Mouse (Mus musculus) limb, embryonic 14.5 days (tissue): Measurements from ENCODE around the gene 1700061G19Rik. TPM values are rescaled to one million over a fixed set of nuclear protein-coding genes. Genes with fewer than 3 reads are reported as not detected.

Source experiments
- ATAC-seq: fragments of 200-750 bp; cut with Nextera tagmentation; 2 replicates; pipeline ENCODE4 v1.8.0; 2017; ENCODE audit warnings: low read depth, moderate number of reproducible peaks, moderate TSS enrichment; ENCODE audit not compliant: low FRiP score
- DNase-seq: peaks from one replicate; pipeline ENCODE4 v3.0.0-alpha.2; 2015; ENCODE audit warnings: low spot score
- H3K27ac ChIP-seq: fragments of 300-500 bp; sonication (generic); replicated peaks from 2 replicates; pipeline ENCODE4 v1.5.1; 2014; ENCODE audit warnings: low read depth, mild to moderate bottlenecking, low read length, moderate library complexity, mixed read lengths
- H3K27me3 ChIP-seq: fragments of 300-500 bp; sonication (generic); 2 replicates; pipeline ENCODE4 v1.6.1; 2014; ENCODE audit warnings: low read length, mixed read lengths; ENCODE audit not compliant: control insufficient read depth, insufficient read depth
- H3K36me3 ChIP-seq: fragments of 300-500 bp; sonication (generic); 2 replicates; pipeline ENCODE4 v1.6.1; 2014; ENCODE audit warnings: mild to moderate bottlenecking, low read length, moderate library complexity, mixed read lengths; ENCODE audit not compliant: control insufficient read depth, insufficient read depth
- H3K4me1 ChIP-seq: fragments of 300-500 bp; sonication (generic); 2 replicates; pipeline ENCODE4 v1.6.1; 2014; ENCODE audit warnings: antibody characterized with exemption, low read length, mixed read lengths; ENCODE audit not compliant: control insufficient read depth, insufficient read depth
- H3K4me2 ChIP-seq: fragments of 300-500 bp; sonication (generic); replicated peaks from 2 replicates; pipeline ENCODE4 v1.6.1; 2014; ENCODE audit warnings: low read depth, mild to moderate bottlenecking, low read length, moderate library complexity; ENCODE audit not compliant: severe bottlenecking
- H3K4me3 ChIP-seq: fragments of 300-500 bp; sonication (generic); replicated peaks from 2 replicates; pipeline ENCODE4 v1.5.1; 2014; ENCODE audit warnings: low read length
- H3K9ac ChIP-seq: fragments of 300-500 bp; sonication (generic); 2 replicates; pipeline ENCODE4 v1.6.1; 2014; ENCODE audit warnings: mild to moderate bottlenecking, low read depth, low read length, moderate library complexity; ENCODE audit not compliant: severe bottlenecking
- H3K9me3 ChIP-seq: fragments of 300-500 bp; sonication (generic); 2 replicates; pipeline ENCODE4 v1.6.1; 2016; ENCODE audit warnings: low read length; ENCODE audit not compliant: control insufficient read depth
- POLR2A ChIP-seq: fragments of 200-500 bp; IDR thresholded peaks from 2 replicates; pipeline ENCODE4 v1.8.0; 2012; ENCODE audit warnings: inconsistent platforms, mild to moderate bottlenecking, moderate library complexity, borderline replicate concordance; ENCODE audit not compliant: insufficient read depth, insufficient read length; ENCODE audit errors: extremely low read depth
- WGBS: fragments of 180-500 bp; shearing (Covaris S2); extraction: QIAGEN DNeasy Blood & Tissue Kit; methylation state at CpG from one replicate; pipeline ENCODE4 v1.1.7; 2014; 5-methylcytosine and 5-hydroxymethylcytosine counted together
- polyA plus RNA-seq, 2 experiments: library from polyadenylated mRNA; depleted of rRNA in 1 of 2; stranded (reverse) in 1 of 2; unstranded in 1 of 2; fragments of >200 nt; fragmentation: Nextera tagmentation in 1 of 2; extraction: Ambion mirVana in 1 of 2; gene quantifications; 2 replicates each; pipeline versions ENCODE4 v1.2.1 to v1.2.3; 2012 to 2014

The 1700061G19Rik gene
- polyA plus RNA-seq, 2 experiments, result 0.03 to 0.26 TPM

DNA sequence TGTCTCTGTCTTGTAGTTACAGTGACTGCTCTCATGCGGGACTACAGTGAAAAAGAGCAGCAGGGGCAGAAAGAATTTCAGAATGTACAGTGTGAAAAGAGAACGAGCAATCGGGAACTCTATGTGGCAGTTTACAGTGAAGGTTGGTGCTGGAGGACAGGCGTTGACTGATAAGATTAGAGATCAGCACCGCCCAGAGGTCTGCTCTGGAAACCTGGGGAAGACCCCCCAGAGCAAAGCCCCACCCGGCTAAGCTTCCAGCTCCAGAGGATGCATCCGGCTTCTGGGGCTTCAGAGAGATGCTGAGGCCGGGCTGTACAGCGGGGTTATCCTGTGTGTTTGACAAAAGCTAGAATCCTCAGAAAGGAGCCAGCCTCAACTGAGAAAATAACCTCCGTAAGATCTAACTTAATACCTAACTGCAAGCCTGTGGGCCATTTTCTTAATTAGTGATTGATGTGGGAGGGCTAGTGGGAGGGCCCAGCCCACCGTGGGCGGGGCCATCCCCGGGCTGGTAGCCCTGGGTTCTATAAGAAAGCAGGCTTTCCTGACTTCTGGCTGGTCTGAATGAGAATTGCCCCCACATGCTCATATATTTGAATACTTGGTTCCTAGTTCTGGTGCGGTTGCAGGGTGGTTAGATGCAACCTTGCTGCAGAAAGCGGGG is 4.9 kb upstream of the 1700061G19Rik start:
- Histone ChIP-seq H3K9ac (no peak overlapping the region), H3K27me3 (no peaks in the 10 kb centered on the region), H3K27ac (no peak overlapping the region), H3K4me1 (peaks cover 4% of the 10 kb centered on the region; the same call in 1 of the 2 replicates), H3K4me2 (no peak overlapping the region), H3K36me3 (no peaks in the 10 kb centered on the region), H3K4me3 (no peak overlapping the region), H3K9me3 (no peaks in the 10 kb centered on the region)
- TF ChIP-seq POLR2A, result no peak
- ATAC-seq (no peak), DNase-seq (no peak)
- WGBS, result 62% methylated on average over 15 of the region's 15 CpGs

DNA sequence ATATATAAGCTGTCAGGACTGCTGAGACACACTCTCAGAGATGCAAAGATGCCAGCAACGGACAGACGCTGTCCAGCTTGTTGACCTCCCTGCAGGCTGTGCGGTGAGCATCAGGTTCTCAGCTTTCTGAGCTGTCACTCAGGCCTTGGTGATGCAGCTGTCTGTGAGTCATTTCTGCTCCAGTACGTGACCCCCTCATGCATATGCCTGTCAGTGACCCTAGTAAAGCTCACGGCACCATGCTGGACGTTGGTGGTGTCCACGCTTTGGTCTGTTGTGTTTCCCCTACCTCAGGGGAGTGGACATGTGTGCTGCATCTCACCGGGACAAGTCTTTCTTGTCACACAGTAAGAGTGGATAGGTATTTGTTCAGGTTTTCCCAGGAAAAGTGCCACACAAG is 3.5 kb upstream of the 1700061G19Rik start:
- DNase-seq (no peak), ATAC-seq (no peak)
- Histone ChIP-seq H3K27ac (no peak overlapping the region), H3K27me3 (no peaks in the 10 kb centered on the region), H3K4me1 (no peaks in the 10 kb centered on the region), H3K4me3 (no peak overlapping the region), H3K9me3 (no peaks in the 10 kb centered on the region), H3K4me2 (no peak overlapping the region), H3K9ac (no peak overlapping the region), H3K36me3 (no peaks in the 10 kb centered on the region)
- 75% methylated on average over 8 of the region's 8 CpGs for WGBS
- TF ChIP-seq POLR2A, result no peak

DNA sequence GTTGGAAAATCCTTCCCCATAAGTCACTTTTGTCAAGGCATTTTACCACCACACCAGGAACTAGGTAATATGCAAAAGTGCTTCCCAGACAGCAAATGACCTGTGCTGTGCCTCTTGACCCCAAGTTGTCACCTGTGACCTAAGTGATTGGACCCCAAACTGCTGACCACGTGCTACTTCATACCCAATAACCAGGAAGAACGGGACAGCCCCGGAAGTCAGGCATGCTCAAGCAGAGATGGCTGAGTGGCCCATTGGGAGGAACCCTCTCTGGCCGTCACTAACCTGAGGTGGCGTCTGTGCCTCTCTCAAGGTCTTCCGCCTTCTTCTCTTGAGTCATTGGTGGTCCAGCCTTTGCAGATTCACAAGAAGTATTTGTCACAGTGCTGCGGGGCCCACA is 2.8 kb upstream of the 1700061G19Rik start:
- WGBS, result 74% methylated on average over 7 of the region's 7 CpGs
- H3K9ac ChIP-seq, result no peak overlapping the region
- H3K36me3 ChIP-seq, result no peaks in the 10 kb centered on the region
- no peak for DNase-seq
- H3K4me3 ChIP-seq, result no peak overlapping the region
- H3K9me3 ChIP-seq, result no peaks in the 10 kb centered on the region
- H3K27me3 ChIP-seq, result no peaks in the 10 kb centered on the region
- no peak for TF ChIP-seq POLR2A
- H3K27ac ChIP-seq, result no peak overlapping the region
- no peak for ATAC-seq
- no peaks in the 10 kb centered on the region for H3K4me1 ChIP-seq
- H3K4me2 ChIP-seq, result no peak overlapping the region

DNA sequence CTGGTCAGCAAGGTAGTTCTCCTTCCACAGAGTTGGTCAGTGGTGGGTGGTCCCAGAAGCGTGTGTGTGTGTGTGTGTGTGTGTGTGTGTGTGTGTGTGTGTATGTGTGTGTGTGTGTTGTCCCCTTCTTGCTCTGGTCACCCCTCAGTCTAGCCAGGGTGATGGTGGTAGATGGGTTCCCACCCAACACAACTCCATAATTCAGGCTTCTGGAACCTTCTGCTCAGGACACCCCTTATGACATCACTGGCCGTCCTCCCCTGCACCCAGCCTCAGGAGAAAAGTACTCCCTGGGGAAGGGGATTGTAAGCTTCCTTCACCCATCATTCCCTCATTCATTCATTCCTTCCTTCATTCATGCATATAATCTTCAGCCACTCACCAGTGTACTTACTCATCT is 1.0 kb upstream of the 1700061G19Rik start, which contains the start of gene Acsbg2:
Gene Acsbg2, minus strand, starts transcription at position 211 of the 400 bp plus-strand sequence.
- Histone ChIP-seq H3K9me3 (no peaks in the 10 kb centered on the region), H3K9ac (no peak within 1 kb of the TSS), H3K4me2 (no peak within 1 kb of the TSS), H3K36me3 (no peaks in the 10 kb centered on the region), H3K4me1 (no peaks in the 10 kb centered on the region), H3K27me3 (no peaks in the 10 kb centered on the region), H3K4me3 (no peak within 1 kb of the TSS), H3K27ac (no peak within 1 kb of the TSS)
- ATAC-seq, result no peak
- no peak for DNase-seq
- TF ChIP-seq POLR2A, result no peak
- WGBS, result 80% methylated on average over 1 of the region's 2 CpGs

DNA sequence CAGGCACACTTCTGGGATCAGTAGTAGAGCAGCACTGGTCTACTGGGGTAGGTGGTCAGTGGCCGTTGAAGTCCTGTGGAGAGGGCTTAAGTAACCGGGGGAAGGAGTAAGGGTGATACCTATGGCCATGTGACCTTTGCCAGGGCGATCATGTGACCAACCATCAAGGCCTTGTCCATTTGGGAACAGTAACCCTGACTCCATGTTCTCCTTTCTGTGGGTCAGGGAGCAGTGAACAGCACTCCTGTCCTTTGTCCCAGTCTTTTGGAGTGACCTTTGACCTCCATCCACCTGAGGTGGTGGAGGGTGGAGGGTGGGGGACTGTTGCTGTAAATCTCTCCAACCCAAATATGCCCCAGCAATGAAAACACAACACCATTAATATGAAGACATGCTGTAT is 1.2 kb downstream of the 1700061G19Rik start:
- no peak overlapping the region for H3K27ac ChIP-seq
- no peaks in the 10 kb centered on the region for H3K27me3 ChIP-seq
- no peaks in the 10 kb centered on the region for H3K36me3 ChIP-seq
- 81% methylated on average over 3 of the region's 3 CpGs for WGBS
- H3K9me3 ChIP-seq, result no peaks in the 10 kb centered on the region
- H3K4me3 ChIP-seq, result no peak overlapping the region
- H3K4me2 ChIP-seq, result no peak overlapping the region
- DNase-seq (no peak), ATAC-seq (no peak)
- H3K4me1 ChIP-seq, result no peaks in the 10 kb centered on the region
- TF ChIP-seq POLR2A, result no peak
- H3K9ac ChIP-seq, result no peak overlapping the region
